Mouse (Mus musculus): ENCODE data around the gene Pold3.
"Not testable (repeated sequence)": the region's sequence is repeated elsewhere in the genome, so short reads cannot be mapped to it uniquely, and the experiment has no call there.

Pold3 gene

GRCm38 (mm10) chr7:100108341-100108740 lies 13.0 kb downstream of the Pold3 start:
- DNase-seq (ENCODE audit: low spot score): peak; percentile 21

- DNase-seq (ENCODE audit: low spot score): no peak
Observed at GRCm38 (mm10) chr7:100104677-100105076, 16.7 kb downstream of the Pold3 start.

GRCm38 (mm10) chr7:100100031-100100595 lies 21.3 kb downstream of the Pold3 start:
- no peak for DNase-seq (ENCODE audit: low spot score)

GRCm38 (mm10) chr7:100086891-100087290 lies 34.5 kb downstream of the Pold3 start:
- DNase-seq (ENCODE audit: low spot score): no peak

GRCm38 (mm10) chr7:100086159-100086755 lies 35.1 kb downstream of the Pold3 start:
- DNase-seq (ENCODE audit: low spot score): no peak

- no peak for DNase-seq (ENCODE audit: low spot score)
Observed at GRCm38 (mm10) chr7:100083812-100084211, 37.6 kb downstream of the Pold3 start.

GRCm38 (mm10) chr7:100082836-100083235 lies 38.5 kb downstream of the Pold3 start:
- DNase-seq (ENCODE audit: low spot score): no peak

GRCm38 (mm10) chr7:100080087-100080781 lies 41.1 kb downstream of the Pold3 start:
- DNase-seq (ENCODE audit: low spot score): no peak

GRCm38 (mm10) chr7:100077071-100077470 lies 44.3 kb downstream of the Pold3 start:
- no peak for DNase-seq (ENCODE audit: low spot score)

- DNase-seq (ENCODE audit: low spot score): no peak
Observed at GRCm38 (mm10) chr7:100076296-100076695, 45.1 kb downstream of the Pold3 start.

GRCm38 (mm10) chr7:100073959-100074358 lies 47.4 kb downstream of the Pold3 start:
- no peak for DNase-seq (ENCODE audit: low spot score)

GRCm38 (mm10) chr7:100052991-100053390 lies 68.4 kb downstream of the Pold3 start:
- not testable (repeated sequence) for DNase-seq (ENCODE audit: low spot score)

- DNase-seq (ENCODE audit: low spot score): no peak
Observed at GRCm38 (mm10) chr7:100051904-100052303, 69.5 kb downstream of the Pold3 start.

GRCm38 (mm10) chr7:100046486-100046885 lies 74.9 kb downstream of the Pold3 start:
- DNase-seq (ENCODE audit: low spot score): no peak

- no peak for DNase-seq (ENCODE audit: low spot score)
Observed at GRCm38 (mm10) chr7:100043605-100044031, 77.7 kb downstream of the Pold3 start.

GRCm38 (mm10) chr7:100043096-100043495 lies 78.3 kb downstream of the Pold3 start:
- no peak for DNase-seq (ENCODE audit: low spot score)

GRCm38 (mm10) chr7:100042120-100042519 lies 79.2 kb downstream of the Pold3 start:
- DNase-seq (ENCODE audit: low spot score): no peak

GRCm38 (mm10) chr7:100036495-100036894 lies 84.9 kb downstream of the Pold3 start:
- DNase-seq (ENCODE audit: low spot score): no peak

- DNase-seq (ENCODE audit: low spot score): no peak
Observed at GRCm38 (mm10) chr7:100036050-100036449, 85.3 kb downstream of the Pold3 start.

GRCm38 (mm10) chr7:100034815-100035463 lies 86.4 kb downstream of the Pold3 start:
- no peak for DNase-seq (ENCODE audit: low spot score)

- DNase-seq (ENCODE audit: low spot score): no peak
Observed at GRCm38 (mm10) chr7:100033672-100034071, 87.7 kb downstream of the Pold3 start.

Measured in ovary, postnatal 14 days (tissue).